Mouse (Mus musculus): Measurements from ENCODE around the gene Ralgps1. TPM values are rescaled to one million over a fixed set of nuclear protein-coding genes. Genes with fewer than 3 reads are reported as not detected.

Ralgps1 gene
- polyA plus RNA-seq, 1 experiment from 2014 or later, result 4.2 TPM

DNA sequence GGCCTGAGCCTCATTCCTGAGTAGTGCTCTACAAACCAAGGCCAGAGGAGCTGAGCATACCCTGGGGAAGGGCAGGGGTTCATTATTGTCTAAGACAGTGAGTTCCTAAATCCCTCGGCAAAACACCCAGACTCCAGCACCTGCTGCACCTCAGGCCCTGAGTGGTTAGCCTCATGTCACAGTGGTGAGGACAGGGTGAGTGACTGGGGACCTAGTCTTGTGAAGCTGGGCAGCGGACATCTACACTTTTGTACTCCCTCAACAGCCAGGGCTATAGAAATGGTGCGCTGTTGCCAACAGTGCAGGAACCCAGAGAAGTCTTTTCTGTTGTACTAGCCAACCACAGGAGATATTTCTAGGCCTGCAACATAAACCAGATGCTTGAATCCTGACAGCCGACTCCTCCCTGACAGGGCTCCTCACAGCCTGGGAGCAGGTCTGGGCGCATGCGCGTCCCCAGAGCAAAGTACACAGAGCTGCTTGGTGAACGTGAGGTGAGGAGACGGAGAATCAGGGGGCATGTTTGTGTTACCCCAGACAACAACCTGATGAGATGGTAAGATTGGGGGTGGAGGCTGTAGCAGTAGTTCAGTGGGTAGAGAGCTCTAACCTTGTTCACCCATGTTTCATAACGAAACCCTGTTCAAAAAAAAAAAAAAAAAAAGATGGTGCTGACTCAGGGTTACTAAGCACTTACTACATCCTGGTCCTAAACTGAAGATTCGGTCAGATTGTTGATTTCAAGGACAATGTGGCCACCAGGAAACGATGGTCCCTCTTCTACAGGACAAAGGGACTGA is 193.6 kb downstream of the Ralgps1 start:
- Histone ChIP-seq H3K9ac (ENCODE audit: low read depth, low read length) (no peak overlapping the region), H3K4me1 (ENCODE audit: control insufficient read depth, insufficient read depth, low read length) (peaks cover 36% of the 10 kb centered on the region), H3K27me3 (replicated peaks; ENCODE audit: control insufficient read depth, insufficient read depth, low read length) (no peaks in the 10 kb centered on the region), H3K36me3 (ENCODE audit: control insufficient read depth, insufficient read depth, low read length) (no peaks in the 10 kb centered on the region), H3K27ac (replicated peaks; ENCODE audit: low read depth, low read length) (peak overlapping the region; percentile 70), H3K4me3 (ENCODE audit: low read depth, low read length) (no peak overlapping the region), H3K4me2 (ENCODE audit: low read depth, low read length) (no peak overlapping the region), H3K9me3 (ENCODE audit: control insufficient read depth, low read length) (no peaks in the 10 kb centered on the region)
- 63% methylated on average over 12 of the region's 12 CpGs for WGBS
- peak; percentile 75 for DNase-seq (ENCODE audit: low spot score)
- peak; percentile 28; the same call in 1 of the 2 replicates for ATAC-seq (ENCODE audit: low read depth)

GRCm38 (mm10) chr2:33176921-33177320 is 194.4 kb downstream of the Ralgps1 start:
- Histone ChIP-seq H3K27me3 (replicated peaks; ENCODE audit: control insufficient read depth, insufficient read depth, low read length) (no peaks in the 10 kb centered on the region), H3K36me3 (ENCODE audit: control insufficient read depth, insufficient read depth, low read length) (no peaks in the 10 kb centered on the region), H3K27ac (replicated peaks; ENCODE audit: low read depth, low read length) (peak overlapping the region; percentile 70), H3K9me3 (ENCODE audit: control insufficient read depth, low read length) (no peaks in the 10 kb centered on the region), H3K4me2 (ENCODE audit: low read depth, low read length) (no peak overlapping the region), H3K9ac (ENCODE audit: low read depth, low read length) (no peak overlapping the region), H3K4me3 (ENCODE audit: low read depth, low read length) (no peak overlapping the region), H3K4me1 (ENCODE audit: control insufficient read depth, insufficient read depth, low read length) (peaks cover 36% of the 10 kb centered on the region)
- ATAC-seq (ENCODE audit: low read depth) (no peak), DNase-seq (ENCODE audit: low spot score) (no peak)
- 31% methylated on average over 2 of the region's 2 CpGs for WGBS

DNA sequence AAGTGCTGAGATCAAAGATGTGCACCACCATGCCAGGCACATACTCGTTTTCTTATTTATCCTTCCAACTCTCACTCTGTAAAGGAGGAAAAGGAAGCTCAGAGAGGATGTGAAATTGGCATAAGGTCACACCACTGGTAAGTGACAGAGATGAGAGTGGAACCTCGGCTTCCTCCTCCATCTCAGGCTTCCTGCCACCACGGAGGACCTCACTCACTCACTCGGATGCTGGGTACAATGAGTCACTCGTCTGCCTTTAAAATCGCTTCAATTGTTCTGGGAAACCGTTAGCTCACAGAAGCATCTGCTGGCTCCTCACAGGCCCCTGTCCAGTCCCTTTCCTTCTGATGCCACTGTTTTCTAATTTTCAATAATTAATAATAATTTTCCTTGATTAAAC is 194.8 kb downstream of the Ralgps1 start:
- no peak overlapping the region for H3K9ac ChIP-seq (ENCODE audit: low read depth, low read length)
- H3K27ac ChIP-seq (replicated peaks; ENCODE audit: low read depth, low read length), result no peak overlapping the region; the same call in 1 of the 2 replicates
- no peak for ATAC-seq (ENCODE audit: low read depth)
- no peak overlapping the region for H3K4me3 ChIP-seq (ENCODE audit: low read depth, low read length)
- no peaks in the 10 kb centered on the region for H3K36me3 ChIP-seq (ENCODE audit: control insufficient read depth, insufficient read depth, low read length)
- H3K27me3 ChIP-seq (replicated peaks; ENCODE audit: control insufficient read depth, insufficient read depth, low read length), result no peaks in the 10 kb centered on the region
- peaks cover 36% of the 10 kb centered on the region for H3K4me1 ChIP-seq (ENCODE audit: control insufficient read depth, insufficient read depth, low read length)
- WGBS, result 58% methylated on average over 7 of the region's 7 CpGs
- H3K4me2 ChIP-seq (ENCODE audit: low read depth, low read length), result no peak overlapping the region
- no peak for DNase-seq (ENCODE audit: low spot score)
- H3K9me3 ChIP-seq (ENCODE audit: control insufficient read depth, low read length), result no peaks in the 10 kb centered on the region

DNA sequence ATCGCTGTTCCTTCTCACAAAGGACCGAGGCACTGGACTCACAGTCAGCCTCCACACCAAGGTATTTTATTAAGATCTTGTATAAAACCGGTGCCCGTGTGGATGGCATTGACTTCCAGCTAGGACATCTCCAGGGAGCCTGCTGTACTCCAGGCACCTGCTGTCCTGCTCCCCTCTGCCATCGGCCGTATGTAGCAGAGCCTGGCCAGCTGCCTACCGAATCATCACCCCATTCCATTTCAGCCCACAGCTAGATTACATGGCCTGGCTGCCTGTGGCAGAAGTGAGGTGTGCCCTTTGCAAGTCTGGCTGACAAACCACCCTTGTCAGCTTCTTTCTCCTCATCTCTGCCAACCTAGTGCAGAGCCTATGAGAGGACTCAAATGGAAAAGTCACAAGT is 197.6 kb downstream of the Ralgps1 start:
- Histone ChIP-seq H3K4me1 (ENCODE audit: control insufficient read depth, insufficient read depth, low read length) (peaks cover 15% of the 10 kb centered on the region), H3K36me3 (ENCODE audit: control insufficient read depth, insufficient read depth, low read length) (no peaks in the 10 kb centered on the region), H3K9ac (ENCODE audit: low read depth, low read length) (no peak overlapping the region), H3K4me2 (ENCODE audit: low read depth, low read length) (no peak overlapping the region), H3K9me3 (ENCODE audit: control insufficient read depth, low read length) (no peaks in the 10 kb centered on the region), H3K27ac (replicated peaks; ENCODE audit: low read depth, low read length) (no peak overlapping the region), H3K4me3 (ENCODE audit: low read depth, low read length) (no peak overlapping the region), H3K27me3 (replicated peaks; ENCODE audit: control insufficient read depth, insufficient read depth, low read length) (no peaks in the 10 kb centered on the region)
- DNase-seq (ENCODE audit: low spot score), result no peak
- ATAC-seq (ENCODE audit: low read depth), result no peak
- 89% methylated on average over 7 of the region's 7 CpGs for WGBS

DNA sequence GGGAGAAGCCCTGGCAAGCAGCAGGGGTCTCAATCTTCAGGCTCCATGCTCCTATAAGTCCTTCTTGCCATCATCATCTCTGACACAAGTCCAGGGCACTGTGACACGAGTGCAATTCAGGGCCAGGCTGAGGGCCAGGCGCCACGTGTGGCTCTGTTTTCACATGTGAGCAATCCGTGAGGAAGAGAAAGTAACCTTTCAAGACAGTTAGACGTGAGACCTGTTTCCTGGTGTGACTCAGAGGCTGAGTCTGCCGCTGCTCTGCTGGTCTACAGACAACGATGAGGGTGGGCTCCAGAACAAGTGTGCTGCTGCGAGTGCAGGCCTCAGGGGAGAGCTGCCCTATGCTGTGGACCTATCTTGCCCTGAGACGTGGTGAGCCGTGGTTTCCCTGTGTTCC is 198.2 kb downstream of the Ralgps1 start:
- no peak overlapping the region for H3K27ac ChIP-seq (replicated peaks; ENCODE audit: low read depth, low read length)
- H3K9me3 ChIP-seq (ENCODE audit: control insufficient read depth, low read length), result no peaks in the 10 kb centered on the region
- no peaks in the 10 kb centered on the region for H3K36me3 ChIP-seq (ENCODE audit: control insufficient read depth, insufficient read depth, low read length)
- no peak overlapping the region for H3K4me2 ChIP-seq (ENCODE audit: low read depth, low read length)
- 0 out of 2 replicates have a peak overlapping the region, but pooled peaks have one; percentile 14 for H3K9ac ChIP-seq (ENCODE audit: low read depth, low read length)
- WGBS, result 67% methylated on average over 10 of the region's 10 CpGs
- no peak for ATAC-seq (ENCODE audit: low read depth)
- H3K27me3 ChIP-seq (replicated peaks; ENCODE audit: control insufficient read depth, insufficient read depth, low read length), result no peaks in the 10 kb centered on the region
- peaks cover 10% of the 10 kb centered on the region for H3K4me1 ChIP-seq (ENCODE audit: control insufficient read depth, insufficient read depth, low read length)
- no peak overlapping the region for H3K4me3 ChIP-seq (ENCODE audit: low read depth, low read length)
- no peak for DNase-seq (ENCODE audit: low spot score)

DNA sequence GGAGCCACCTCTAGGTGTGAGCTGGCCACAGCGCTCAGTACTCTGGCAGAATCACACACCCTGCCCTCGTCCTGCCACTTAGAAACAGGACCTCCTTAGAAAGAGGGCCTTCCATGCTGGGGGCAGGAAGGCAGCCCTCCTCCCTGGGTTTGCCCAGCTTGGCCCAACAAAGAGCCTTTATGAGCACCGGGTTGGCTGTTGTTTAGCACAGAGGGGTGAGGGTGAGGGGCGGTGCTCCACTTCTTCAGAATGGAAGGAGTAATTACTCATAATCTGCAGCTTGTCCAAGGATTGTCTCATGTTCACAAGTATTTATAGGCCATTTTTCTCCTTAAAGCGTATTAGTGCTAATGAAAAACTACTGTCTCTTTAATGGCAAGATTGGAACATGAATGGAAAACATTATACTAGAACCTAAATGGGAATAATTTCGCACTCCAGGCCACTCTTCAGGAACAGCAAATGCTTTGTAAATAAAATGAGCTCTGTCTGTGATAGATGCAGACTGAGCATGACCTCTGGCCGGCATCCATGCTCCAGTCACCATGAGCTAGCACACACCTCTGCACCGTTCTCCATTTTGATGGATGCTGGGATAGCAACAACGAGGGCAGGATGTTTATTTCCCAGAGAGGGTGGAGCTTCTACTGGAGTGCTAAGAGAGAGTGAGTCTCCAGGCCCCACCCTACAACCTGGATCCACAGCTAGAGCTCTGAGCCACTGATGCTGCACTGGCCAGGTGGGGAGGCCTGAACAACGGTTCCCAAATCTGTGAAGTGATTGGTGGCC is 200.3 kb downstream of the Ralgps1 start:
- Histone ChIP-seq H3K4me2 (ENCODE audit: low read depth, low read length) (no peak overlapping the region), H3K9ac (ENCODE audit: low read depth, low read length) (no peak overlapping the region), H3K27me3 (replicated peaks; ENCODE audit: control insufficient read depth, insufficient read depth, low read length) (no peaks in the 10 kb centered on the region), H3K4me3 (ENCODE audit: low read depth, low read length) (no peak overlapping the region), H3K9me3 (ENCODE audit: control insufficient read depth, low read length) (no peaks in the 10 kb centered on the region), H3K36me3 (ENCODE audit: control insufficient read depth, insufficient read depth, low read length) (no peaks in the 10 kb centered on the region), H3K4me1 (ENCODE audit: control insufficient read depth, insufficient read depth, low read length) (0 out of 2 replicates have a peak, but pooled peaks cover 6% of the 10 kb centered on the region), H3K27ac (replicated peaks; ENCODE audit: low read depth, low read length) (0 out of 2 replicates have a peak overlapping the region, but pooled peaks have one; percentile 15)
- WGBS, result 53% methylated on average over 10 of the region's 10 CpGs
- DNase-seq (ENCODE audit: low spot score) (peak; percentile 41), ATAC-seq (ENCODE audit: low read depth) (peak; percentile 55; the same call in 1 of the 2 replicates)

GRCm38 (mm10) chr2:33169445-33169844 is 201.8 kb downstream of the Ralgps1 start:
- ATAC-seq (ENCODE audit: low read depth), result no peak
- Histone ChIP-seq H3K9me3 (ENCODE audit: control insufficient read depth, low read length) (no peaks in the 10 kb centered on the region), H3K27me3 (replicated peaks; ENCODE audit: control insufficient read depth, insufficient read depth, low read length) (no peaks in the 10 kb centered on the region), H3K27ac (replicated peaks; ENCODE audit: low read depth, low read length) (no peak overlapping the region), H3K36me3 (ENCODE audit: control insufficient read depth, insufficient read depth, low read length) (no peaks in the 10 kb centered on the region), H3K4me3 (ENCODE audit: low read depth, low read length) (no peak overlapping the region), H3K4me2 (ENCODE audit: low read depth, low read length) (no peak overlapping the region), H3K4me1 (ENCODE audit: control insufficient read depth, insufficient read depth, low read length) (peaks cover 15% of the 10 kb centered on the region), H3K9ac (ENCODE audit: low read depth, low read length) (no peak overlapping the region)
- no peak for DNase-seq (ENCODE audit: low spot score)
- WGBS, result 79% methylated on average over 6 of the region's 6 CpGs

- Histone ChIP-seq H3K27ac (replicated peaks; ENCODE audit: low read depth, low read length) (no peak overlapping the region), H3K4me2 (ENCODE audit: low read depth, low read length) (no peak overlapping the region), H3K4me3 (ENCODE audit: low read depth, low read length) (no peak overlapping the region), H3K4me1 (ENCODE audit: control insufficient read depth, insufficient read depth, low read length) (peaks cover 15% of the 10 kb centered on the region), H3K36me3 (ENCODE audit: control insufficient read depth, insufficient read depth, low read length) (no peaks in the 10 kb centered on the region), H3K9ac (ENCODE audit: low read depth, low read length) (no peak overlapping the region), H3K27me3 (replicated peaks; ENCODE audit: control insufficient read depth, insufficient read depth, low read length) (no peaks in the 10 kb centered on the region), H3K9me3 (ENCODE audit: control insufficient read depth, low read length) (no peaks in the 10 kb centered on the region)
- no peak for ATAC-seq (ENCODE audit: low read depth)
- no peak for DNase-seq (ENCODE audit: low spot score)
- WGBS, result 90% methylated on average over 3 of the region's 3 CpGs
These were observed 204.2 kb downstream of the Ralgps1 start for GRCm38 (mm10) chr2:33167060-33167459.

Measured in embryonic facial prominence, embryonic 14.5 days (tissue).